Mouse (Mus musculus) left cerebral cortex, postnatal 14 days (tissue): ENCODE data around the gene Foxn3. TPM values are rescaled to one million over a fixed set of nuclear protein-coding genes. Genes with fewer than 3 reads are reported as not detected.

Experiments
- DNase-seq, 2 experiments: peaks; one replicate each; pipeline ENCODE4 v3.0.0; 2021 to 2022; ENCODE audit warnings: low spot score in 2 of 2, mixed read lengths in 1 of 2
- intact Hi-C: fragments of 180-260 bp; cut with DNase I; formaldehyde crosslinking; loops from one replicate; pipeline ENCODE4 v1.15.1; 2025
- long read RNA-seq, 2 experiments: library from polyadenylated mRNA; stranded (forward); transcript quantifications; one replicate each; pipeline ENCODE4 v2.0.0; 2021
- total RNA-seq, 2 experiments: library from RNA; stranded (reverse); gene quantifications; 2 replicates each; pipeline ENCODE4 v1.2.3; 2021

Gene Foxn3
- total RNA-seq, result 10 to 100 TPM; 47.2 to 51.6 TPM
- long read RNA-seq, experiment 1, transcript Foxn3-209 (6 exons, 2,882 nt), result major isoform, 11 of 40 reads
- long read RNA-seq, experiment 1, partial matches to known transcripts, result 1 of 40 reads
- long read RNA-seq, experiment 1, other reads (novel, unspliced or antisense), result 28 of 40 reads
- long read RNA-seq, experiment 2, partial matches to known transcripts, result 0 of 24 reads
- long read RNA-seq, experiment 2, other reads (novel, unspliced or antisense), result 19 of 24 reads

GRCm38 (mm10) chr12:99563219-99564059, at the start of gene Foxn3:
Foxn3 (minus strand) TSS chr12:99563582.
- peak; percentile 68 to 76 for DNase-seq
- intact Hi-C loops, result loop anchor here (5.0 to 10.0 kb wide), 4 partner anchors 91 to 271 kb away; no protein-coding TSS in a partner anchor

- intact Hi-C loops, result no loop called here
- DNase-seq, result no peak
These were observed 48.9 kb upstream of the Foxn3 start for GRCm38 (mm10) chr12:99612181-99612871.

GRCm38 (mm10) chr12:99610868-99611267, 47.5 kb upstream of the Foxn3 start:
- intact Hi-C loops, result no loop called here
- DNase-seq, result no peak

- no peak for DNase-seq
- intact Hi-C loops, result no loop called here
These were observed 46.9 kb upstream of the Foxn3 start for GRCm38 (mm10) chr12:99610069-99610815.

- intact Hi-C loops, result no loop called here
These were observed 46.3 kb upstream of the Foxn3 start for GRCm38 (mm10) chr12:99609643-99610042.

GRCm38 (mm10) chr12:99608279-99608955, 45.0 kb upstream of the Foxn3 start:
- DNase-seq, result peak; percentile 38 to 69
- intact Hi-C loops, result no loop called here

More at GRCm38 (mm10) chr12:99609643-99610042, 46.3 kb upstream of the Foxn3 start:
- DNase-seq, result peak in 1 of 2 experiments; percentile 31

GRCm38 (mm10) chr12:99603381-99603780, 40.0 kb upstream of the Foxn3 start:
- no peak for DNase-seq
- intact Hi-C loops, result no loop called here

GRCm38 (mm10) chr12:99601841-99602240, 38.5 kb upstream of the Foxn3 start:
- intact Hi-C loops, result no loop called here

GRCm38 (mm10) chr12:99601392-99601791, 38.0 kb upstream of the Foxn3 start:
- intact Hi-C loops, result no loop called here

More at GRCm38 (mm10) chr12:99601841-99602240, 38.5 kb upstream of the Foxn3 start:
- DNase-seq, result no peak

GRCm38 (mm10) chr12:99599606-99600005, 36.2 kb upstream of the Foxn3 start:
- DNase-seq, result no peak
- intact Hi-C loops, result no loop called here

More at GRCm38 (mm10) chr12:99601392-99601791, 38.0 kb upstream of the Foxn3 start:
- DNase-seq, result no peak

GRCm38 (mm10) chr12:99596397-99596796, 33.0 kb upstream of the Foxn3 start:
- intact Hi-C loops, result no loop called here
- DNase-seq, result no peak

GRCm38 (mm10) chr12:99587338-99587737, 24.0 kb upstream of the Foxn3 start:
- intact Hi-C loops, result no loop called here
- no peak for DNase-seq

- intact Hi-C loops, result no loop called here
- DNase-seq, result no peak
These were observed 16.6 kb upstream of the Foxn3 start for GRCm38 (mm10) chr12:99579989-99580388.

GRCm38 (mm10) chr12:99576682-99577081, 13.3 kb upstream of the Foxn3 start:
- no peak for DNase-seq
- intact Hi-C loops, result no loop called here

- intact Hi-C loops, result no loop called here
- no peak for DNase-seq
These were observed 10.9 kb upstream of the Foxn3 start for GRCm38 (mm10) chr12:99574299-99574698.

- DNase-seq, result no peak
- intact Hi-C loops, result no loop called here
These were observed 9.7 kb upstream of the Foxn3 start for GRCm38 (mm10) chr12:99573036-99573435.

- intact Hi-C loops, result no loop called here
- DNase-seq, result no peak
These were observed 8.6 kb upstream of the Foxn3 start for GRCm38 (mm10) chr12:99571999-99572398.

- intact Hi-C loops, result no loop called here
- DNase-seq, result peak; percentile 75 to 79
These were observed 7.0 kb upstream of the Foxn3 start for GRCm38 (mm10) chr12:99570197-99570956.
